Mouse (Mus musculus) liver, postnatal 0 days (tissue): ENCODE measurements around the gene Gm17409.

Experiments used
- CTCF ChIP-seq: sonication (generic); IDR thresholded peaks from 2 replicates; pipeline ENCODE4 v1.5.1; 2016; ENCODE audit warnings: antibody characterized with exemption, low read depth
- EP300 ChIP-seq: IDR thresholded peaks from 2 replicates; pipeline ENCODE4 v1.6.1; 2016; ENCODE audit warnings: antibody characterized with exemption, low read depth, mild to moderate bottlenecking

GRCm38 (mm10) chr2:58487279-58487560, 17.3 kb downstream of the Gm17409 start:
- no peak for TF ChIP-seq CTCF
- TF ChIP-seq EP300: no peak
